Mouse (Mus musculus) monocyte, adult 2 months (primary cell): ENCODE measurements around the gene Wfdc18.

Source experiments
- DNase-seq, 2 experiments: peaks; one replicate each; pipeline ENCODE4 v3.0.0; 2022; ENCODE audit warnings: low spot score in 2 of 2, low read depth in 1 of 2

Gene Wfdc18

GRCm38 (mm10) chr11:83742731-83743355 is 34.0 kb downstream of the Wfdc18 start:
- DNase-seq = no peak

- DNase-seq = no peak
Observed at GRCm38 (mm10) chr11:83743525-83743924, 34.7 kb downstream of the Wfdc18 start.

GRCm38 (mm10) chr11:83746152-83746551 is 37.3 kb downstream of the Wfdc18 start:
- no peak for DNase-seq

- DNase-seq = no peak
Observed at GRCm38 (mm10) chr11:83746681-83747080, 37.9 kb downstream of the Wfdc18 start, which contains the start of gene Wfdc21. Gene Wfdc21 (plus strand): TSS chr11:83746940.

GRCm38 (mm10) chr11:83747376-83748265 is 38.8 kb downstream of the Wfdc18 start:
- no peak for DNase-seq

- peak; percentile 65 to 82 for DNase-seq
Observed at GRCm38 (mm10) chr11:83753581-83754181, 44.9 kb downstream of the Wfdc18 start, which contains the start of gene Heatr6. Gene Heatr6 (plus strand): TSS chr11:83753696.

- DNase-seq = no peak
Observed at GRCm38 (mm10) chr11:83754227-83754626, 45.4 kb downstream of the Wfdc18 start.
